Mouse (Mus musculus): ENCODE measurements around the gene Tmed10. TPM values are rescaled to one million over a fixed set of nuclear protein-coding genes. Genes with fewer than 3 reads are reported as not detected.

The Tmed10 gene
- polyA plus RNA-seq, 1 experiment from 2014 or later: 225 TPM

GRCm38 (mm10) chr12:85298835-85299180 is 75.8 kb downstream of the Tmed10 start:
- Histone ChIP-seq H3K27me3 (no peaks in the 10 kb centered on the region), H3K36me3 (peaks cover 51% of the 10 kb centered on the region), H3K4me2 (replicated peaks) (no peak overlapping the region), H3K9ac (replicated peaks) (no peak overlapping the region), H3K4me3 (no peak overlapping the region), H3K9me3 (peaks cover 13% of the 10 kb centered on the region), H3K4me1 (no peaks in the 10 kb centered on the region), H3K27ac (replicated peaks) (no peak overlapping the region)
- no peak for ATAC-seq (ENCODE audit: low FRiP score, low read depth)
- WGBS: 94% methylated on average over 1 of the region's 1 CpGs

GRCm38 (mm10) chr12:85298127-85298834 is 76.4 kb downstream of the Tmed10 start:
- H3K27ac ChIP-seq (replicated peaks): no peak overlapping the region
- no peaks in the 10 kb centered on the region for H3K4me1 ChIP-seq
- H3K4me2 ChIP-seq (replicated peaks): no peak overlapping the region
- H3K9ac ChIP-seq (replicated peaks): no peak overlapping the region
- H3K4me3 ChIP-seq: no peak overlapping the region
- no peak for ATAC-seq (ENCODE audit: low FRiP score, low read depth)
- peaks cover 46% of the 10 kb centered on the region for H3K36me3 ChIP-seq
- H3K27me3 ChIP-seq: no peaks in the 10 kb centered on the region
- peaks cover 13% of the 10 kb centered on the region for H3K9me3 ChIP-seq
- 90% methylated on average over 11 of the region's 11 CpGs for WGBS

GRCm38 (mm10) chr12:85297345-85297997 is 77.2 kb downstream of the Tmed10 start:
- H3K27ac ChIP-seq (replicated peaks): no peak overlapping the region
- peaks cover 13% of the 10 kb centered on the region for H3K9me3 ChIP-seq
- no peak overlapping the region for H3K4me3 ChIP-seq
- WGBS: 78% methylated on average over 10 of the region's 10 CpGs
- H3K36me3 ChIP-seq: peaks cover 39% of the 10 kb centered on the region
- no peak overlapping the region for H3K9ac ChIP-seq (replicated peaks)
- no peak for ATAC-seq (ENCODE audit: low FRiP score, low read depth)
- H3K27me3 ChIP-seq: no peaks in the 10 kb centered on the region
- no peaks in the 10 kb centered on the region for H3K4me1 ChIP-seq
- no peak overlapping the region for H3K4me2 ChIP-seq (replicated peaks)

GRCm38 (mm10) chr12:85296915-85297314 is 77.7 kb downstream of the Tmed10 start:
- Histone ChIP-seq H3K9me3 (peaks cover 13% of the 10 kb centered on the region), H3K4me1 (no peaks in the 10 kb centered on the region), H3K4me2 (replicated peaks) (no peak overlapping the region), H3K4me3 (no peak overlapping the region), H3K9ac (replicated peaks) (no peak overlapping the region), H3K27me3 (no peaks in the 10 kb centered on the region), H3K27ac (replicated peaks) (no peak overlapping the region), H3K36me3 (peaks cover 34% of the 10 kb centered on the region)
- WGBS: 89% methylated on average over 5 of the region's 5 CpGs
- no peak for ATAC-seq (ENCODE audit: low FRiP score, low read depth)

GRCm38 (mm10) chr12:85295506-85295905 is 79.1 kb downstream of the Tmed10 start:
- WGBS: 81% methylated on average over 2 of the region's 2 CpGs
- Histone ChIP-seq H3K4me3 (no peak overlapping the region), H3K9ac (replicated peaks) (no peak overlapping the region), H3K4me1 (no peaks in the 10 kb centered on the region), H3K9me3 (peaks cover 13% of the 10 kb centered on the region), H3K4me2 (replicated peaks) (no peak overlapping the region), H3K27ac (replicated peaks) (no peak overlapping the region), H3K36me3 (peaks cover 20% of the 10 kb centered on the region), H3K27me3 (no peaks in the 10 kb centered on the region)
- ATAC-seq (ENCODE audit: low FRiP score, low read depth): no peak

- H3K4me3 ChIP-seq: no peak overlapping the region
- ATAC-seq (ENCODE audit: low FRiP score, low read depth): no peak
These were observed 81.7 kb downstream of the Tmed10 start for GRCm38 (mm10) chr12:85292906-85293305.

GRCm38 (mm10) chr12:85292288-85292687 is 82.4 kb downstream of the Tmed10 start:
- peaks cover 13% of the 10 kb centered on the region for H3K9me3 ChIP-seq
- H3K9ac ChIP-seq (replicated peaks): no peak overlapping the region
- no peak overlapping the region for H3K4me3 ChIP-seq
- 81% methylated on average over 6 of the region's 6 CpGs for WGBS
- H3K27me3 ChIP-seq: peaks cover 8% of the 10 kb centered on the region; the same call in 1 of the 2 replicates
- no peak overlapping the region for H3K4me2 ChIP-seq (replicated peaks)
- H3K36me3 ChIP-seq: no peaks in the 10 kb centered on the region
- H3K4me1 ChIP-seq: peaks cover 9% of the 10 kb centered on the region; the same call in 1 of the 2 replicates
- H3K27ac ChIP-seq (replicated peaks): no peak overlapping the region
- no peak for ATAC-seq (ENCODE audit: low FRiP score, low read depth)

More at GRCm38 (mm10) chr12:85292906-85293305, 81.7 kb downstream of the Tmed10 start:
- Histone ChIP-seq H3K36me3 (peaks cover under 1% of the 10 kb centered on the region; the same call in 1 of the 2 replicates), H3K27me3 (peaks cover 8% of the 10 kb centered on the region; the same call in 1 of the 2 replicates), H3K9me3 (peaks cover 13% of the 10 kb centered on the region), H3K4me2 (replicated peaks) (no peak overlapping the region), H3K9ac (replicated peaks) (no peak overlapping the region), H3K4me1 (peaks cover 9% of the 10 kb centered on the region; the same call in 1 of the 2 replicates), H3K27ac (replicated peaks) (no peak overlapping the region)

- Histone ChIP-seq H3K9ac (replicated peaks) (no peak overlapping the region), H3K4me3 (no peak overlapping the region), H3K4me1 (peaks cover 9% of the 10 kb centered on the region; the same call in 1 of the 2 replicates), H3K4me2 (replicated peaks) (no peak overlapping the region), H3K9me3 (peaks cover 13% of the 10 kb centered on the region), H3K36me3 (no peaks in the 10 kb centered on the region), H3K27me3 (peaks cover 8% of the 10 kb centered on the region; the same call in 1 of the 2 replicates), H3K27ac (replicated peaks) (no peak overlapping the region)
- no peak for ATAC-seq (ENCODE audit: low FRiP score, low read depth)
These were observed 83.1 kb downstream of the Tmed10 start for GRCm38 (mm10) chr12:85291541-85291940.

- WGBS: 79% methylated on average over 10 of the region's 10 CpGs
These were observed 84.0 kb downstream of the Tmed10 start for GRCm38 (mm10) chr12:85290633-85291032.

More at GRCm38 (mm10) chr12:85290633-85291032, 84.0 kb downstream of the Tmed10 start:
- ATAC-seq (ENCODE audit: low FRiP score, low read depth): no peak
- Histone ChIP-seq H3K4me1 (peaks cover 9% of the 10 kb centered on the region; the same call in 1 of the 2 replicates), H3K9me3 (peaks cover 13% of the 10 kb centered on the region), H3K9ac (replicated peaks) (no peak overlapping the region), H3K27ac (replicated peaks) (no peak overlapping the region), H3K36me3 (no peaks in the 10 kb centered on the region), H3K4me3 (no peak overlapping the region), H3K27me3 (peaks cover 8% of the 10 kb centered on the region; the same call in 1 of the 2 replicates), H3K4me2 (replicated peaks) (no peak overlapping the region)

Other genes with a start within 250 kb of the Tmed10 start
- 5.4 and 6.1 TPM in 2 replicates for gene Rps6kl1, start 223.6 kb downstream of the Tmed10 start, polyA plus RNA-seq (2016; fragmentation: Nextera tagmentation; extraction: Ambion mirVana)
- 5.7 and 6.2 TPM in 2 replicates for gene Pgf, start 197.1 kb downstream of the Tmed10 start, polyA plus RNA-seq (2016; fragmentation: Nextera tagmentation; extraction: Ambion mirVana)
- 85.7 and 86.6 TPM in 2 replicates for gene Eif2b2, start 155.4 kb downstream of the Tmed10 start, polyA plus RNA-seq (2016; fragmentation: Nextera tagmentation; extraction: Ambion mirVana)
- 9.8 and 10.5 TPM in 2 replicates for gene Mlh3, start 104.2 kb downstream of the Tmed10 start, polyA plus RNA-seq (2016; fragmentation: Nextera tagmentation; extraction: Ambion mirVana)
- gene Acyp1, start 86.4 kb downstream of the Tmed10 start, polyA plus RNA-seq (2016; fragmentation: Nextera tagmentation; extraction: Ambion mirVana): 63.9 and 73.7 TPM in 2 replicates
- gene Zc2hc1c, start 86.3 kb downstream of the Tmed10 start, polyA plus RNA-seq (2016; fragmentation: Nextera tagmentation; extraction: Ambion mirVana): 1.1 and 1.2 TPM in 2 replicates
- gene Nek9, start 35.5 kb downstream of the Tmed10 start, polyA plus RNA-seq (2016; fragmentation: Nextera tagmentation; extraction: Ambion mirVana): 21.1 and 26.1 TPM in 2 replicates
- 1.1 and 1.7 TPM in 2 replicates for gene Fos, start 99.0 kb upstream of the Tmed10 start, polyA plus RNA-seq (2016; fragmentation: Nextera tagmentation; extraction: Ambion mirVana)
- gene Jdp2, start 224.2 kb upstream of the Tmed10 start, polyA plus RNA-seq (2016; fragmentation: Nextera tagmentation; extraction: Ambion mirVana): 0.54 and 0.92 TPM in 2 replicates

Data from midbrain, embryonic 12.5 days (tissue).